Mouse (Mus musculus) adrenal gland, postnatal 25 days (tissue): ENCODE measurements around the gene Tuba4a. TPM values are rescaled to one million over a fixed set of nuclear protein-coding genes. Genes with fewer than 3 reads are reported as not detected.

Experiments
- DNase-seq: peaks from one replicate; pipeline ENCODE4 v3.0.0; 2021; ENCODE audit warnings: mixed read lengths
- long read RNA-seq: library from polyadenylated mRNA; stranded (forward); transcript quantifications from one replicate; pipeline ENCODE4 v2.0.0, GENCODE M21; 2021
- total RNA-seq: library from RNA; stranded (reverse); gene quantifications from 2 replicates; pipeline ENCODE4 v1.2.3, GENCODE M21; 2021

Tuba4a gene
- total RNA-seq = 16.3 and 35.1 TPM in 2 replicates
- long read RNA-seq, transcript Tuba4a-202 (4 exons, 2,840 nt) = major isoform, 60 of 83 reads
- long read RNA-seq, partial matches to known transcripts = 12 of 83 reads
- long read RNA-seq, other reads (novel, unspliced or antisense) = 10 of 83 reads

DNA sequence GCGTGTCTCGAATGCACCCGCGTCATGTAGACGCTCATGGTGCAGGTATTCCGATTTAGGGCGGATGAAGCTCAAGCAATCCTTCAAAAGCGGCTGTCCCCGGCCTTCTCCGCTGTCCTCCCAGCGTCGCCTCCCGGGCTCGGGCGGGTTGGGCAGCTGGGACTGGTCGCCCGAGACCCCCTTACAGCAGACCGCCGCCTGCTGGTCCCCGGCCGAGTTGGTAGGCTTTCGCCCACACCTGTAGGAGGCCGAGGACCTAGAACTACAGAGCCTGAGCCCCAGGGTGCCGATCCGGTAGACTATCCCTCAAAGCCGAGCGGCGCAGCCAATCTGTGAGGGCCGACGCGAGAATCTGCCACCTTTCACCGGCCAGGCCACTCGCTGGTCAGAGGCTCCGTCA, at the start of gene Tuba4a:
Gene Tuba4a (minus strand): TSS at position 335 of the 400 bp plus-strand sequence.
- DNase-seq = no peak

DNA sequence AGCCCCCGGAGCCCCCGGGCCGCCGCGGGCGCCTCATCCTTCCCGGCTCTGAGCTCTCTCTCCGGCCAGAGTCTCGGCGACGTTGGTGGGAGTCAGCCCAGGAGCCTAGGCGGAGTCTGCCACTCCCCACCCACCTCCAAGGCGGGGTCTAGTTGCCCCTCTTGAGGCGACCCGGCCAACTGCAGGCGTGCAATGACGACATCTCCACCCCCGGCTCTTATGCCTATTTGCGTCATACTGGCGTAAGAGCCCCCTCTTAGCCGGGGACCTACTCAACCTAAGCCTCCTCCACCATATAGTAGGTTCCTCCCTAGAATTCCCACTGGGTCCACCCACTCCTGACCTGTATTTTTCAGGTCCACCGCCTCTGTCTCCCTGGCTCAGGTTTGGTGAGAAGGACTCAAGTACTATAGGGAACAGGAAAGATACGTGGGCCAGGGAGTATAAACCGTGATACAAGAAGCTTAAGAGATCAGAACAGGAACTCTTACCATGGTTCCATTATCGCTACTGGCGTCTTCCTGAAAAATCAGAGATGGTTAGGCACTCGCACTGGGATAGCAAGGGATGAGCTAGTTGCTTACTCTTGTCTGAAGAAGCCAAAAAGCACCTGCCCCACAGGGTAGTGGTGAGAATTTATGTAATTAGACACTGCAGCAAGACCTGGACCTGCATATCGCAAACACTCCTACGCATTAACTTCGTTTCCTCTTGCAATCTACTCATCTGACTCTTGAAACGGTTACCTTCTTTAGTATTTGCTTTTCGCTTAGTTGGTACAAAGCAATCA, 44.6 kb upstream of the Tuba4a start, which contains the start of gene Ptprn:
Gene Ptprn (minus strand): TSS at position 412 of the 790 bp plus-strand sequence.
- no peak for DNase-seq

DNA sequence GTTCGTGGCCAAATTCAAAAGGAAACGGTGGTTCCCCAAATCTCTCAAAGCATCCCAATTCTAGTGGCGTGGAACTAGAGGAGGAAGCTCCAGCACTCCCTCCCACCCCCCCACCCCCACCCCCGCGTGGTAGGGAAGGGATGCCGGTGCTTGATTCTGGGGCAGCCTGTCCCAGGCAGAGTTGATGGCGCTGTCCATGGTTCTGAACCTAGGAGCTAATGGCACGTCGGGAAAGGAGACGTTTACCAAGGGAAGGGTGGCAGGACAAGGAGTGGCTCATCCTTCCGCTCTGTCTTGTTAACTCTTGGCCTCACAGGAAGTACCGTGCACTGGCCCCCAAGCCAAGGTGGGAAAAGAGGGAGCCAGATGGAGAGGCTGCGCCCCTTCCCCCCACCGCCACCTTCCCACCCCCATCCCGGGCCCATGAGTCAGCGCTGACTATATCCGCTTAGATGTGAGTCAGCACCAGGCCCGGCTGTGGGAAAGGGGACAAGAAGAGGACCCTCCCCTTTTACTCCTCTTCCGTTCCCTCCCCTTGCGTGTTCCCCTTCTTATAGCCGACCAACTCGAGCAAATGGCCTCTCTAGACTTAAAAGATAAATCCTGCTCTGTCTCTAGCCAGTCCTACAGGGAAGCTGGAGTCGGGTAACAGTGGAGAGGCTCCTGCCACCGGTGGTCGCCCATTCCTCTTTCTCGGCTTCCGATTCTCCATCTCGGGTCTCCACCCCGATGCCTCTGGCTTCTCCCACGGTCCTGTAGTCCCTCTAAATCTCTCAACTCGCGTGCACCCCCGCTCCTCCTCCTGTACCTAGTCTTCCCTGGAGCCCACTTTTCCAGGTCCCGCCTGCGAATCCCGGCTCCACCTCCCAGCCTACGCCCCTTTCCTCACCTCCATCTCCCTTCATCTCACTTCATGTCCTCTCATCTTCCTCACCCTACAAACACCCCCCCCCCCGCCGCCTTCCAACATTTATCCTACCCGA, 43.6 kb upstream of the Tuba4a start:
- peak; percentile 79 for DNase-seq

DNA sequence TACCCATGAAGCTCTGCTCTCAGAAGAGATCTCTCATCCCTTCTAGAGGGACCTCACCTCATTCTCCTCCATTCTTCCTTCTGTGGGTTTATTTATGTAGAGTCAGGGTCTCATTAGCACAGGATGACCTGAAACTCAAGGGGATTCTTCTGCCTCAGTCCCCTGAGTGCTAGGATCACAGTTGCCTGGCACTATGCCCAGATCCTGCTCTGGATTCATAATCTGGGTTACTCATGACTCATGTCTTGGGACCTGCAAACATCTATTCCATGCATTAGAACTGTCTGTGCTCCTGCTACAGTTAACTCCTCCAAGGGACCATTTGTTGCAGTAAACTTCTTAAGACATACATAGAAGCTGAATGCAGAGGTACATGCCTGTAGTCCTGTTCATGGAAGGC, 41.6 kb upstream of the Tuba4a start:
- DNase-seq = no peak

DNA sequence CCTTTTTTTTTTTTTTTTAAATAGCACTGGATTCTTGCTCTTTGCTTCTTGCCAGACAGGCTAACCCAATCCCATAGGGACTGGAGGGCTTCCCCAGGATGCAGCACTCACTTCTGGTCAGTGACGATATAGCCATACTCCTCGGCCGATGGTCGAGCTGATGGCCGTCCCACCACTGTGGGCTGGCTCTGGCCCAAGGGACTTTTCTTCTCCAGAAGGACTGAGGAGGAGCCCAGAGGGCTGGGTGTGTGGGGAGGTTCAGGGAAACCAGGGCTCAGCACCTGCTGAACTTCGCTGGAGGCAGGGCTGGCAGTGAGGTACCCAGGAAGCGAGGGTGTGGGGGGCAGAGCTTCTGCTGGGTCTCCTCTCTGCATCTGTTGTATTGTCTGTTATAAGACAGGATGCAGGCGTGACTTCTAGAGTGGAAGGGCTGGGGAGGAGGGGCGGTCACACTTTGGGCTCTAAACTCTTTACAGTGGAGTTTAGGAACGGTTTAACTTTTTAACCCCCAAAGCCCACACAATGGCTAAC, 35.9 kb upstream of the Tuba4a start:
- DNase-seq = no peak

DNA sequence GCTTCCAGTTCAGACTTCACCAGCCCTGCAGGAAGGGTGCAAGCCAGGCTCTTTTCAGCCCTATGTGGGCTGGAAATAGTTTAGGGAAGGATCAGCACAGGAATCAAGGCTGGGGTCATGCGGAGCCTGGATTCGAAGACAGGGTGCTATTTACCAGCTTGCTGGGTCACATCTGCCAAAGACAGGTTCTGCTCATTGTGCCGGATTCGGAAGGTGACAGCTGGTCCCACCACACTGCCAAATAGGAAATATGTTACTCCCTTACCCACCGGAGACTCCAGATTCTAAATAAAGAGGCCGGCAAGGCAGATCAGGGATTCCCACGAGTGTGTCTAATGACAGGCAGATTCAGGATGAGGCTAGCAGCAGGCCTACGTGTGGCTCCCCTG, 35.0 kb upstream of the Tuba4a start:
- DNase-seq = no peak

DNA sequence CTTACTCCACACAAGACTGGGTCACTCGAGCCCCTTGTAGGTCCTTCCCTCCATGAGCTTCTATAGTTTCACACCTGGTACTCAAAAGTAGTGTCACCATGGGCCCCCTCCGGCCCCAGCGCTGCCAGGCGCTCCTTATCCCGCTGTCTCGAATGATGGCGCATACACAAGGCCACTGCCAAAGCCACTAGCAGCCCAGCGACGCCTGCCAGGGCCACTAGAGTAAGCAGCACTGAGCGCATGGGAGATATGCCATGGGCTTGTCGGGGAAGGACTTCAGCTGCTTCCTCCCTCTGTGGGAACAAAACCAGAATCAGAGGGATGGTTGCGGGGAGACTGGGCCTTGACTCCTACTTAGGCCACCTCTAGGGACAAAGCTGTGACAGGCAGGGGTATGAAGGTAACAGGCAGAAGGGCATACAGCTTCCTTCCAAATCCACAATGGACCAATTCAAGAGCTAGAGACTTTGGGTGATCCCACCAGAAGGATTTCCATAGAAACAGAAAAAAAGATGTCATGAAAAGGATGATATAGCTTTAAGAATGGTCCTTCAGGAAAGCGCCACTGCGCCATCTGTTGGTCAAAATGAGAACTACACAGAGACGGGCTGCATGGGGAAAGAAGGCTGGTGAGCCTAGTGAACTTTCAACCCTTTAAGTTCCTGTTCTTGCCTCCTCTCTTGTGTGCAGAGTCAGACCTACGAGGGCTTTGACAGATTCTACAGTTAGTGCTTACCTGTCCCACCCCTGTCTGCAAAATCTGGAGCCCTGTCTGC, 34.4 kb upstream of the Tuba4a start:
- peak; percentile 79 for DNase-seq

DNA sequence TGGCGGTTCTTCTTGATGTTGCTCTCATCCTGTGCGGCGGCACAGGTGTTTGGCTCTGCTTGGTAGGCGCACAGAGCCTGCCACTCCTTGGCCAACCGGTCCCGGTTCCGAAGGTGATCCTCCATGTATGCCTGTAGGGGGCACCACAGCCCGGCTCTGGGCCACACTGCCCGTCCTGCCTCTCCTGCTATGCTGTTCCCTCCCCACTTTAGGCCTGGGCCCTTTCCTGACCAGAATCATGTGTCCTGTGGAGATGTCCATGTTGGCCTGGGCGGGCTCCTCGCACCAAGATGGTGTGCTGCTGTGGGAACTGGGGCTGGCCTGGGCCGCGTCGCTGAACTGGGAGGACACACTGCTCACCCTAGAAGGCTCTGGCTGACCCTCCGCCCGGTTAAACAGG, 33.4 kb upstream of the Tuba4a start:
- DNase-seq = no peak

DNA sequence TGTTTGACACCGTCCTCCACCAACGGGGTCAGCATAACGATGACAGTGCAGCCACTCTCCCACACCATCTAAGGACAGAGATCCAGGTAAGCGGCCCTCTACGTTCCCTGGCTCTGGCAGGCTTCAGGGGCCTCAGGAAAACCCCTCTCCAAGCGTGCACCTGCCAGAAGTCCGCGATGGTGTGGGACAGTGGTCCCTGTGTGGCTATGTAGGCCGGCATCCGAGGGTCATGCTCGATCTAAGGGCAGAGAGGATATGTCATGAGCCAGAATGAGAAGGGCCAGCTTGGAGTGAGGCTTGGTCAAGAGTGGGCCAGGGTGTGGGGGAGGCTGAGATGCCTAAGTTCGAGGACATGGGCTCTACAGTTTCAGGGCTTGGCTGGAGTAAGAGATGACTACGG, 32.6 kb upstream of the Tuba4a start:
- no peak for DNase-seq

DNA sequence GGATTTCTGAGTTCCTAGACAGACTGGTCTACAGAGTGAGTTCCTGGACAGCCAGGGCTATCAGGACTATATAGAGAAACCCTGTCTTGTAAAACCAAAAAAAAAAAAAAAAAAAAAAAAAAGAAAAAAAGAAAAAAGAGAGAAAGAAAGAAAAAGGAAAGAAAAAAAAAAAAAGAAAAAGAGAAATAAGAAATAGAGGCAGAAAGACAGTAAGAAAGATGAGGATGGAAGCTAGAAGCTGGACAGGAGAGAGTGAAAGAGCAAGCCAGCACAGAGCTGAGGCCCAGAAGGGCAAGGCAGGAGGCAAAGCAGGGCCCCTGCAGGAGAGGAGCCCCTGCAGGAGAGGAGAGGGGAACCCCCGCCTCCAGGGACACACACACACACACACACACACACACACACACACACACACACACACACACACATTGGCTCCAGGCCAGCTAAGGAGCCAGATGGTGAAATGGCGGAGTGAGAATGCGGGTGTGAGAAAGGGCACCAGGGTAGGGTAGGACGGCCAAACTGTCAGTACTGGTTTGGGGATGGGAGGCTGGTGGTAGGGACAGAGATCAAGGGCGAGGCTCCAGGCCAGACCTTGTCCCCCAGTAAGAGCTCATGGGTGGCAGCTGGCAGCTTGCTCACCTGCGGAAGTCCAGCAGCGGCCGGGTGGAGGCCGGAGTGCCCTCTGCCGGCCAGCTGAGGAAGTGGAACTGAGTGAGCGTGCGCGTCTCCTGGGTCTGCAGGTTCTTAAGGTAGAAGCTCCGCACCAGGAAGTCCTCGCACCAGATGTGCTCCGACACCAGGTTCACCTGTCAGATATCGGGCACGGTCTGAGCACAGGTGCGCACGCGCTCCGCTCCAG, 31.7 kb upstream of the Tuba4a start:
- peak; percentile 81 for DNase-seq

DNA sequence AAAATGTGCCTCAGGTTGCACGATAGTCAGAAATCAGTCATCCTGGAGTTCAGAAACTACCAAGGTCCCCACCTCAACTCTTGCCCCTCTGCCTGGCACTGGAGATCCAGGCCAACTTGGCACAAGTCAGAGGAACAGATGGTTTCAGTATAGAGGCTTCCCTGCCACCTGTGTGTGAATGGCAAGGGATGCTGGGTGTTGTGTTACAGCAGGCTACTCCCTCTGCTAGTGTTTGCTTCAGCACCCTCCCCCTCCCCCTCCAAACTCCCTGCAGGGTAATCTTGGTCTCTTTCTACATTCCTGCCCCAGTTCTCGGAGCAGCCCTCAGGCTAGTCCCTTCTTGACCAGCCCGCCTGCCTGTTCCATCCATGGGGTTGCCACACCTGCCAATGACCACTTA, 30.8 kb upstream of the Tuba4a start:
- DNase-seq = no peak

DNA sequence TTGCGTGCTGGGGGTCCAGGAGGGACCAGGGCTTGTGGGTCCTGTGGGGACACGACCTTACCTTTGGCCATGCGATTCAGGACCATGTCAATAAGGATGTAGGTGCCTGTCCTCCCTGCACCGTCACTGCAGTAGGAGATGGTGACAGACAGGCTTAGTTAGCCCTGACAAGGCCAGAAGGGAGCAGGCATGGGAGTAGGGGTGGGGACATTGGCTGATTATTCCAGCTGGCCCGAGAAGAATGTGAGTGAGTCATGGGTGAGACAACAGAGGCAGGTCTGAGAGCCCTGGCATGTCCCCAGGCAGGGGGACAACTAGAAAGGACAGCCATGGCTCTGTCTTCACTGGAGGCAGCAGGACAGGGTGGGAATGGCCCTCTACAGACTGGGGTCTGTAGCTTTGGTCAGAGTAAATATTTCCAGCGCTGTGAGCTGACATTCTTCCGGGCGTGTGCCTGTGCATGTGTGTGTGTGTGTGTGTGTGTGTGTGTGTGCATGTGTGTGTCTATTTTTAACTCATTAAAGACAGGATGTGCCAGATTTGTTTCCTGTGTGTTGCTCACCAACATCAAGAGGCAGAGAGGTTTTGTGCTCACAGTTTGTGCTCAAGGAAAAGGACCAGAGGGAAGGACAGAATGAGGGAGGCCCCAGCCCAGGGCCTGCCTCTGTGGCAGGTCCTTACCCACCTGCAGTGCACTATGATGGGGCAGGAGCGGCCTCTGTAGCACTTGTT, 28.5 kb upstream of the Tuba4a start:
- peak; percentile 71 for DNase-seq

DNA sequence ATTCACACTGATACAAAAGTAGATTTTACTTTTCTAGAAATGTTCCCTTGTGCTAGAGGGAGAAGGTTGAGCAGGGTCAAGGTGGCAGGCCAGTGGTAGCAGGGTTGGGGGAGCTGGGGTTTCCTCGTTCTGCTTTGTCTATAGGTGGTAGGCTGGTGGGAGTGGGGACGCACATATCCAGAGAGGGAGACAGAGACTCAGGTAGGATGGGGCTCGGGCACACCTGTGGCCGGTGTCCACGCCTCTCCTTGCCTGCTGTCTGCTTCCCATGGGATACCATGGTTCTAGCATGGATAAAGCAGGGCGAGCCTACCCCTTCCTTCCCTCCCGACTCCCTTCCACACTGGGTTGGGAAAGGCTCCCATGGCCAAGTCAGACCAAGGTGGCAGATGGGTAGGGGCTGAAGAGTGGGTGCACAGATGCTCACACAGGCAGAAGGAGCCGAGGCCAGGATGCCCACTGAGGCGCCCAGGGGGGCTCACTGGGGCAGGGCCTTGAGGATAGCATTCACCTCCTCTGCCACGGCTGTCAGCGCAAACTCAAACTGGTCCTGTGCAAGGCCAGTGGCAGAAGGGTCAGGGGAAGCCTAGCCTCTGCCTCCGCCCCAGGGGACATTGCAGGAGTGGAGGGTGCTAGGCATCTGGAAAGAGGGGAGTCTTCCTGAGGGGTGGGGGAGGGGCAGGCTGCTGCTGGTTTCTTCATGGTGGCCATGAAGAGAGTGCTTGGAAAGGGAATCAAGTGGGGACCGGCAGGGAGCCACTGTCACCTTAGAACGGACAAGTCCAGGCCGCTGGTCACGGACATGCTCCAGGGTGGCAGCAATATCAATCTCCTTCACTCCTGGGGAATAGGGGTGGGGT, 27.6 kb upstream of the Tuba4a start:
- DNase-seq = no peak

DNA sequence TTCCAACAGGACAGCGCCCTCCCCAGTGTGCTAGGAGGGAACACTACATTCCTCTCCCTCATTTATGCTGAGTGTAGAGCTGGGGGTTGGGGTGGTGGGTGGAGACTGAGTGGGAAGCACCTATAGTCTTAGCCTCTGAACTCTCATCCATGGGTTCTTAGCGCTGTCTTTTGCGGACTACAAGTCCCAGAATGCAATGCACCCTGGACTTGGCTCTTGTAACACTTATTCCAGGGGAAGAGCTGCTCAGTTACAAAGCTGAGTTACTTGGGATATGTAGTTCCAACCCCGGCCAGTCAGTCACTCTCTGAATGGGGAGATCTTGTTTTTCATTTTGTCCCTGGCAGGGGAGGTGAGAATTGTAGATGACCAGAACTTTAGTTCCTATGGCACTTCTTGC, 25.2 kb upstream of the Tuba4a start:
- DNase-seq = no peak

DNA sequence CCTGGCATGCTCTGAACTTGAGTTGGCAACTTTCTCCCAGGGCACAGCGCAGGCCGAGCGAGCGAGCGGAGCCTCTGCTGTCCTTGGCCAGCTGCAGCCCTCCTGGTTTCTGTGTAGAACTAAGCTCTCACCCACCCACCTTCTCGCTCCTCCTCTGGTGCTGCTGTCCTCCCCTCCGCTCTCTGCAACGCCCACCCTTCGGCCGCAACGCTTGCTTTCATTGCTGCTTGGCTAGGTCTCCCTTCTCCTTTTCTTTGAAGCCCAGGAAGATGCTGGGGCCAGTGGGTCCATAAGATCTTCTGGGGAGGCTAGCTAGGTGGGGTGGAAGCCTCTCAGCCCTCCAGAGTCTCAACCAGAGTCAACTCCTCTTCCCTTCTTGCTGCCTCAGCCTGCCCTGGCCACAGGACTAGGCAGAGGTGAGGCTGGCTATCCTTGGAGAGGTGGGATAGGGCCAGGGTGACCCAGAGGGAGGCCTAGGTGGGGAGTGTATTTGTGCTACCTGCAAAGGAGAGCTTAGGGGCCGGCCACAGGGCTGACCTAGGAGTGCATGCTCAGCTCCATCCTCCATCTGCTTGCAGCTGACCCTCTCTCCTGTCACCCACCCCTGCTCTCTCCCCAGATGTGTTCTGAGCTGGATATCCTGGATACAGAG, 24.6 kb upstream of the Tuba4a start:
- no peak for DNase-seq

DNA sequence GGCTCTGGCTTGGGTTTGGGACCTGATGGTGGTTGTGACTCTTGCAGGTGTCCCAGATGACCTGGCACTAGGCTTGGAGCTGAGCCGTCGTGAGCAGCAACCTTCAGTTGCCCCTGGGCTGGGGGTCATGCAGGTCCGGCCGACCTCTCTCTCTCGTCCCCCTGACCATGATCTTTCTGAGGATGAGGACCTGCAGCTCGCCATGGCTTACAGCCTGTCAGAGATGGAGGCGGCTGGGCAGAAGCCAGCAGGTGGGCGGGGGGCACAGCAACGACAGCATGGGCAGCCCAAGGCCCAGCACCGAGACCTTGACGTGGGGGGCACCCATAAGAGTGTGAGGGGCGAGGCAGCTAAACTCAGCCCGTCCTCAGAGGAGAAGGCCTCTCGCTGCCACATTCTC, 23.7 kb upstream of the Tuba4a start:
- DNase-seq = no peak

DNA sequence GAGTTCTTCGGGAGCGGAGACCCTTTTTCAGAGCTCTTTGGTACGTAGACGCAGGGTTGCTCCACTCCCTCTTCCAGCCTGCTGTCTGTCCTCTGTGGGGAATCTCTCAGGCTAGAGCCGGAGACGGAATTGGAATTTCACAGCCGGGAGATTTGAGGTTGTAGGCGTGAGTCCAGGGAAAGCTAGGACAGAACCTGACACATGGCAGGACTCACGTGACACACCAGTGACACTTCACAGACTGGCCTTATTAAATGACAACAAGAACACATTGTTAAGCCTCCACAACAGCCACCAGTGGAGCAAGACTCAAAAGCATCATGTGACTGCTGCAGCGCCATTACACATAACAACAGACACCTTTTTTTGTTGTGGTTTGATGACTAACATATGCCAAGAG, 19.9 kb upstream of the Tuba4a start:
- DNase-seq = no peak
